ENCODE assay signal across 8 mouse cellular contexts in the genomic region with DNA sequence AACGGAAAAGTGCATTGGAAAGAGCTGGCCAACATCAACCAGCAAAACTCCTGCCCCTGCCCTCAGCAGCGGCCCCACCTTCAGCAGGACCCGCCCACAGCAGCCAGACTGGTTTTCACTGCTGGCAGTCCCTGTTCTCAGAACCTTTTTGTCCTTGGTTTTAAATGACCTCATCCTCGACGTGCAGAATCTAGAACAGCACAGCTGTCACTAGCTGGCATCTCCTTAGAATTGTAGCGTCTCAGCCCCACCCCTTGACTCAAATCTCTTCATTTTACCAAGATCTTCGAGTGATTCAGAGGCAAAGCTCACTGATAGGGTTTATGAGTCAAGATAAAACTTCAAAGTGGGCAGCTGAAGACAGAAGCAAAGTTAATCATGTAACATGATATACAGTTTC. TPM values are rescaled to one million over a fixed set of nuclear protein-coding genes. Genes with fewer than 3 reads are reported as not detected.
DNase-seq lines count a peak whose midpoint lies in the region; ATAC-seq and TF ChIP-seq lines count a peak whose summit lies in the region.

No protein-coding gene starts in this region.

- H3K4me1 ChIP-seq in heart, embryonic 15.5 days (replicated peaks) = peaks cover 53% of the 10 kb centered on the region
- H3K4me1 ChIP-seq in lung, postnatal 0 days (ENCODE audit: insufficient read depth, low read depth, low read length) = peaks cover 7% of the 10 kb centered on the region; the same call in 1 of the 2 replicates
- H3K4me1 ChIP-seq in forebrain, embryonic 12.5 days = peaks cover 6% of the 10 kb centered on the region; the same call in 1 of the 2 replicates

- H3K4me3 ChIP-seq in heart, embryonic 15.5 days = no peak overlapping the region
- no peak overlapping the region for H3K4me3 ChIP-seq in lung, postnatal 0 days (ENCODE audit: low read depth, low read length)
- H3K4me3 ChIP-seq in forebrain, embryonic 12.5 days (replicated peaks) = no peak overlapping the region

- H3K36me3 ChIP-seq in heart, embryonic 15.5 days = no peaks in the 10 kb centered on the region
- no peaks in the 10 kb centered on the region for H3K36me3 ChIP-seq in lung, postnatal 0 days (ENCODE audit: insufficient read depth, low read length)
- H3K36me3 ChIP-seq in forebrain, embryonic 12.5 days (replicated peaks) = no peaks in the 10 kb centered on the region

- peak; percentile 54; the same call in 1 of the 2 replicates for TF ChIP-seq EP300 in lung, postnatal 0 days (IDR thresholded peaks at IDR 0.05)

- no peak for TF ChIP-seq CTCF in lung, postnatal 0 days (IDR thresholded peaks at IDR 0.05)

- no peaks in the 10 kb centered on the region for H3K9me3 ChIP-seq in heart, embryonic 15.5 days (replicated peaks)
- H3K9me3 ChIP-seq in lung, postnatal 0 days (ENCODE audit: low read length) = no peaks in the 10 kb centered on the region
- H3K9me3 ChIP-seq in forebrain, embryonic 12.5 days = no peaks in the 10 kb centered on the region

- H3K4me2 ChIP-seq in heart, embryonic 15.5 days = peak overlapping the region; percentile 7; the same call in 1 of the 2 replicates
- no peak overlapping the region for H3K4me2 ChIP-seq in lung, postnatal 0 days (replicated peaks; ENCODE audit: low read depth, low read length)
- H3K4me2 ChIP-seq in forebrain, embryonic 12.5 days = no peak overlapping the region

- DNase-seq in embryo, embryonic 11 days = peak; percentile 29
- DNase-seq in embryo, embryonic 10.5 days (ENCODE audit: low spot score) = no peak
- DNase-seq in R1 (ENCODE audit: low read depth, low spot score) = peak; percentile 17
- DNase-seq in lung, postnatal 0 days (ENCODE audit: low spot score) = peak; percentile 82
- DNase-seq in thymus, postnatal 14 days = no peak

- WGBS in heart, embryonic 15.5 days = 4% methylated on average over 7 of the region's 7 CpGs
- WGBS in lung, postnatal 0 days = 11% methylated on average over 7 of the region's 7 CpGs
- WGBS in forebrain, embryonic 12.5 days = 23% methylated on average over 7 of the region's 7 CpGs

- peak overlapping the region; percentile 78 for H3K27ac ChIP-seq in heart, embryonic 15.5 days
- H3K27ac ChIP-seq in lung, postnatal 0 days (ENCODE audit: low read length) = 0 out of 2 replicates have a peak overlapping the region, but pooled peaks have one; percentile 54
- no peak overlapping the region for H3K27ac ChIP-seq in forebrain, embryonic 12.5 days

- peak; percentile 65; the same call in 1 of the 2 replicates for ATAC-seq in heart, embryonic 15.5 days (replicated peaks; ENCODE audit: insufficient number of reproducible peaks, insufficient read depth, low FRiP score, low read depth)
- ATAC-seq in lung, postnatal 0 days = peak; percentile 40
- no peak for ATAC-seq in megakaryocyte, adult 5-6 weeks (ENCODE audit: poor library complexity, severe bottlenecking)
- no peak for ATAC-seq in forebrain, embryonic 12.5 days (ENCODE audit: low FRiP score)

- H3K9ac ChIP-seq in heart, embryonic 15.5 days = 0 out of 2 replicates have a peak overlapping the region, but pooled peaks have one; percentile 28
- H3K9ac ChIP-seq in lung, postnatal 0 days (replicated peaks; ENCODE audit: low read depth) = no peak overlapping the region
- H3K9ac ChIP-seq in forebrain, embryonic 12.5 days = no peak overlapping the region

- no peaks in the 10 kb centered on the region for H3K27me3 ChIP-seq in heart, embryonic 15.5 days
- no peaks in the 10 kb centered on the region for H3K27me3 ChIP-seq in lung, postnatal 0 days (replicated peaks; ENCODE audit: insufficient read depth, low read length)
- no peaks in the 10 kb centered on the region for H3K27me3 ChIP-seq in forebrain, embryonic 12.5 days

RNA-seq across cellular contexts. Expression of a gene that starts 57.8 kb away (rescaled TPM):
- 43.4 and 48.0 TPM in 2 replicates for polyA plus RNA-seq in heart, embryonic 15.5 days (2015; fragmentation: Nextera tagmentation; extraction: Ambion mirVana)
- 52.9 and 58.5 TPM in 2 replicates for polyA plus RNA-seq in lung, postnatal 0 days (2015; fragmentation: Nextera tagmentation; extraction: Ambion mirVana)
- total RNA-seq in megakaryocyte, adult 5-6 weeks (2015) = 114 TPM in 2 replicates
- total RNA-seq in megakaryocyte, adult 5-6 weeks (2017) = 266 and 324 TPM in 2 replicates
- polyA plus RNA-seq in forebrain, embryonic 12.5 days (2016; fragmentation: Nextera tagmentation; extraction: Ambion mirVana) = 24.8 and 27.6 TPM in 2 replicates

Comparison
In these comparisons a context has a peak if more than half of its experiments do, and no peak if none do; other contexts are left out.
1. DNase-seq: peak in embryo, embryonic 11 days (single experiment), R1 (single experiment) and lung, postnatal 0 days (single experiment); none in embryo, embryonic 10.5 days (single experiment) and thymus, postnatal 14 days (single experiment).
2. ATAC-seq: peak in heart, embryonic 15.5 days (single experiment) and lung, postnatal 0 days (single experiment); none in megakaryocyte, adult 5-6 weeks (single experiment) and forebrain, embryonic 12.5 days (single experiment).